Mouse (Mus musculus): ENCODE data around the gene Rufy2.

- TF ChIP-seq CTCF (IDR thresholded peaks at IDR 0.05; ENCODE audit: borderline replicate concordance, insufficient read depth, low read length) (no peak), POLR2A (IDR thresholded peaks at IDR 0.05; ENCODE audit: low read depth, low read length) (no peak)
Observed at GRCm38 (mm10) chr10:62965796-62966195, 14.2 kb upstream of the Rufy2 start.
